Mouse (Mus musculus): ENCODE results near the gene N6amt1.

The N6amt1 gene

GRCm38 (mm10) chr16:87354075-87354583 lies at the start of gene N6amt1:
Gene N6amt1, plus strand, starts transcription at chr16:87354185.
- peak; percentile 77 for DNase-seq (ENCODE audit: low spot score)

GRCm38 (mm10) chr16:87305251-87306011 lies 48.6 kb upstream of the N6amt1 start:
- no peak for DNase-seq (ENCODE audit: low spot score)

DNA sequence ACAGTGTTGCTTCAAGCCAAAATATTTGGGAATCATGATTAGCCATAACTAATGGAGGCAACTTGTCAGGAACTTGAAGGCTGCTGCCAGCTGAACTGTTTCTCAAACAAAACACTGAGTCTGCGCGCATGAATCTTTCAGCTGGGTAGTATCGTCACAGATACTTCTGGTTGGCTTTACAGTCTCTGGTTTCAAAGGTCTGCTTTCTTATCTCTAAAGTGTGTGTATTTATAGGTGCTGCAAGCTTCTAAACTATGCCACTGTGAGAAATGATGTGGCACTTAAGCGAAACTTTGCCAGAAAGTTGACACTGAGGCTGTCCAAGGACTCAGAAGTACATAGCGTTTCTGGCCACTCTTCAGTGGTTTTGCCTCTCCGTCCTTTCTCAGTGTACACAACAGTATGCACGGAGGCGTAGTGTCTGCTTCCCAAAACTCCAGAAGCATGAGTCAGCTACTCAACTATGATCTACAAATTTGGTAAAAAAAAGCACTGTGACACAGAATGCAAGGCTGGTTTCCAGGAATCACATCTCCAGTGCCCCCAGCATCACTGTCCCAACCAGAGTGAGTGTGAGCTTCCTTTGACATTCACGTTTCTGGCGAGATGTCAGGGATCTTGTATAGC lies 46.8 kb upstream of the N6amt1 start:
- no peak for DNase-seq (ENCODE audit: low spot score)

DNA sequence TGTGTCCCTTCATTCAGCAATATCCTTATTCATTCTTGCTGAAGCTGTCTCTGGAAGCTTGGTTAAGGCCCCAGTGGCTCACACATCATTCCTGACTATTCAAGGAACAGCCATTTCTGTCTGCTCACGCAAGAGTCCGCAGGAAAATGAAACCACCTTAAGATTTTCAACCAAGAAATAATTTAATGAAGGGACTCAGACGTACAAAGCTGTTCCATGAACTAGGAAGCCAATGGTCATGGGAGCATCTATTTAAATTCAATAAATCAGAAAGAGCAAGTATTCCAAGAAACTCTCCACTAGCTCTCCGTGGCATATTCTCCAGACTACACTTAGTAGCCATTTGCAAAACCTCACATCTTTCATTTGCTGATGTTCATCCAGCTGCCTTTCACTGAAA lies 43.3 kb upstream of the N6amt1 start:
- DNase-seq (ENCODE audit: low spot score), result no peak

DNA sequence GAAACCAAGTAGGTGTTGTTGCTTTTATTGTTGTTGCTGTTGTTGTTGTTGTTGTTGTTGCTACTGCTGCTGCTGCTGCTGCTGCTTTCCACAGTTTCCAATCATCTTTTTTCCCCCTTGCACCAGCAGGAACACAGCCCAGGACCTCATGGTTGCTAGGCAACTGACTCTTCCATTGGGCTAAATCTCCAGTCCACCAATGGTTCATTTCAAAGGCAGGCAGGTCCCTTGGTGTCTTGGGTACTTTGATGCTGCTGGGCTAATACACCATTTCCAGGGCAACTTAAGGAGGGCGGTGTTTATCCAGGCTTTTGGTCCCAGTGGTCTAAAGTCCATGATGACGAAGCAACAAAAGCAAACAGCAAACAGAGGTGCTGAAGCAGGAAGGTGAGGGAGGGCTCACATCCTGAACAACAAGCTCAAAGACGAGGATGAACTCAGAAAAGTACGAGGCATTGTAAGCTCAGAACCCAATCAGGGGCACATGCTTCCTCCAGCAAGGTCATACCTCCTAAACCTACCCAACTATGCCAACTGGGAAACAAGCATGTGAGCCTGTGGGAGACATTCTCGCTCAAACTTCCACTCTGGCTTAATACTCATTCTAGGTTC lies 35.7 kb upstream of the N6amt1 start:
- no peak for DNase-seq (ENCODE audit: low spot score)

GRCm38 (mm10) chr16:87318998-87319397 lies 35.0 kb upstream of the N6amt1 start:
- no peak for DNase-seq (ENCODE audit: low spot score)

GRCm38 (mm10) chr16:87319541-87320251 lies 34.3 kb upstream of the N6amt1 start:
- DNase-seq (ENCODE audit: low spot score), result no peak

- no peak for DNase-seq (ENCODE audit: low spot score)
Observed at GRCm38 (mm10) chr16:87320252-87320555, 33.8 kb upstream of the N6amt1 start.

GRCm38 (mm10) chr16:87324571-87324970 lies 29.4 kb upstream of the N6amt1 start:
- no peak for DNase-seq (ENCODE audit: low spot score)

DNA sequence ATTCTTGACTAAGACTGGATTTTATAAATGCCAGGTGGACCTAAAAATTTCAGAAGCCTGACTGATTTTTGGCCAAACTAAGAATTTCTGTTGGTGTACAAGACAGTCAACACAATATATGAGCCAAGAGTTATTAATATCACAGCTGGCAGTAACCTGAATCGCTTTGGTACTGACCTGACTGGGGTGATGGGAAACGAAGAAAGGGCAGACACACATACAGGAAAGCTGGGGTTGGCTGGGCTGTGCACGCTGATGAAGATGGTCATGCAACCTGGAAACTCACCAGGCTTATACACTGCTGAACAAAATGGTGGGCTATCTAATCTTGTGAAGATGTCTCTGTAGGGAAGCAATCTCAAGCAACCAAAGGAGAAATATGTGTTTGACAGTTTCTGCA lies 24.0 kb upstream of the N6amt1 start:
- DNase-seq (ENCODE audit: low spot score), result no peak

DNA sequence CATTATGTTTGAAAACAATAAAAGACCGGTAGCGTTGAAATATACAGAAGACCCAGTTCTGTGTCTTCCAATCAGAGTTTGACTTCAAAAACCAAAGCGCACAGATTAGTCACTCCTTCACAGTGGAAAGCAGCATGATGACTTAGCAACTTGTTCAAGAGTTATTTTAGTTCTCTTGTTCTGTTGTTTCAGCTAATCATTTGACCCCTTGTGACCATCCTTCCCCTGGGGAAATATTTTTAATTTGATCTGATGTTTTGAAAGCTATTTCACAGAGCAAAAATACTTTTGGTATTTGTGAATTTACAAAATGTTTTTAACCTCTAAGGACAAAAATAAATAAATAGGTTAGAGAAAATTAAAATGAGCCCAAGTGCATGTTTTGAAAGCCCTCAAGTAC lies 19.2 kb upstream of the N6amt1 start:
- DNase-seq (ENCODE audit: low spot score), result no peak

DNA sequence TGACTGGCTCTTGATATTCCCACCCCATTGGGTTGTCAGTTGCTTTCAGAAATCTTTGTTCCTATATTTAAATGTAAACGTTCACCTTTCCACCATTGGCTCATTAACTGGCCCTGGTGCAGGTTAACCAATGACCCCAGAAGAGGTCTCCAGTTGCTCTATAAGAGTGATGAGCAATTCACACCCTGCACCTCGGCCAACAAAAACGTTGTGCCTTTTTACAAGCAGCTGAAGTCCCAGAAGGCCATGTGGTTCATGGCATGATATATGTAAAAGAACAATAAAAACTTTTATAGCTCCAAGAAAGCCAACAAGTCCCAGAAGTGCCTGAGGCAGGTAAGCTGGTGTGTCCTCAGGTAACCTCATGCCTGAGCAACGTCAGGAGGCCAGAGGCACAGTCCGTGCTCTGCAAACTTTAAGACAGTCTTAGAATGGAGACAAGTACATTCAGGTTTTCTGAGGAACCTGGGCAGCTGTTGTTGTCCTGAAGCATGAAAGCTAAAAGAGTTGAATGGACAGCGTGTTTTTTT lies 12.9 kb upstream of the N6amt1 start:
- DNase-seq (ENCODE audit: low spot score), result no peak

DNA sequence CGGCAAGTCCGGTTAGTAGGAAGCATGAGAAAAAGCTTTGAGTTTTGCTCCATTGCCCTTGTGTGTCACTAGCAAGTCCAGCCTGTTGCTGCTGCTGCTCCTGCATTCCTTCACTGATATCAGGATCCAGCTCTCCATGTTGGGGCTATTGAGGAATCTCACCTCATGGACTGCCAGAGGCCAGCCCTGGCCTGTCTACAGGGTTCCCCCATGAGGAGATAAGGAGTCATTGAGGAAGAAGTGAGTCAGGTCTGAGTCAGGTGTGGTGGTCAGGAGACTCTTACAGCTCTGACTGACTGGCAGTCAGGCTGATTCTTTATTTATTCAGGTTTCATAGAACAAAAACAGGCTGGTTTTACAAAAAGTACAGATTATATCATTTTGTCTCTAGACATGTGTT lies 5.9 kb upstream of the N6amt1 start:
- DNase-seq (ENCODE audit: low spot score), result no peak

GRCm38 (mm10) chr16:87351386-87352105 lies 2.4 kb upstream of the N6amt1 start:
- DNase-seq (ENCODE audit: low spot score), result no peak

- no peak for DNase-seq (ENCODE audit: low spot score)
Observed at GRCm38 (mm10) chr16:87353605-87354004, 380 bp upstream of the N6amt1 start.

- no peak for DNase-seq (ENCODE audit: low spot score)
Observed at GRCm38 (mm10) chr16:87354748-87355147, 763 bp downstream of the N6amt1 start.

- DNase-seq (ENCODE audit: low spot score), result no peak
Observed at GRCm38 (mm10) chr16:87360096-87360495, 6.1 kb downstream of the N6amt1 start.

DNA sequence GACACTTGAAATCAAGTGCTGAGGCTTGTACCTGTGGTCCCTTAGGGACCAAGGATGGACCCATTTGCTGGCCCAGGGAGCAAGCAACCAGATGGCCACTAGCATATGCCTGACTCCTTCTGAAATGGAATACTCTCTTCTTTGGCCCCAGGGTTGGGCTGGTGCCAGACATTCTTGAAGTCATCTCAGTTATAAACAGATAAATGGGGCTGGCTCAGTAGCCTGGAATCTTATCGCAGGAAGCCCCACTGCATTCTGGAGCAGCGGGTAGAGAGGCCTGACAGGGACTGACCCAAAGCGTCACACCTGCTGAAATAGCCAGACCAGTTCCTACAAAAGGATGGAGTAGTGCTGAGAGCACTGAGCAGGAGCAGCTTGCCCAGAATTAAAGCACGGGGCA lies 10.2 kb downstream of the N6amt1 start:
- no peak for DNase-seq (ENCODE audit: low spot score)

GRCm38 (mm10) chr16:87366035-87366434 lies 12.1 kb downstream of the N6amt1 start:
- DNase-seq (ENCODE audit: low spot score), result no peak

DNA sequence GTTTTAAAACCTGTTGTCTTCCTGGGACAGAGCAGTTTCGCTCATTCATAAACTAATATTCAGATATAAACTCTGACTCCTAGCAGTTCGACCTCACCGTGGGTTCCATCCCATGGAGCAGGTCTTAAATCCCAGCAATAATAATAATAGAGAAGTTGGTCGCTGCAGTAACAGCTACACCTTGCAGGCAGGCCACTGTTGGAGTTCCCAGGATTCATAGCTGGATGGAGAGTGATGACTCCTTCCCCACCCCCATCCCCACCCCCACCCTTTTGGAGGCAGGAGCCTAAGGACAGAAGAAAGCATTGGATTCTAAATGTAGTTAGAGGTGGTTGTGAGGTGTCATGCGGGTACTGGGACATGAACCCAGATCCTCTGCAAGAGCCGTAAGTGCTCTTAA lies 12.5 kb downstream of the N6amt1 start:
- no peak for DNase-seq (ENCODE audit: low spot score)

GRCm38 (mm10) chr16:87382996-87383395 lies 29.0 kb downstream of the N6amt1 start:
- no peak for DNase-seq (ENCODE audit: low spot score)

GRCm38 (mm10) chr16:87384366-87384765 lies 30.4 kb downstream of the N6amt1 start:
- no peak for DNase-seq (ENCODE audit: low spot score)

Measured in urinary bladder, postnatal 10 days (tissue).